Mouse (Mus musculus) embryonic facial prominence, embryonic 14.5 days (tissue): ENCODE results near the gene Smoc2. TPM values are rescaled to one million over a fixed set of nuclear protein-coding genes. Genes with fewer than 3 reads are reported as not detected.

Experiments
- ATAC-seq: fragments of 200-750 bp; cut with Nextera tagmentation; 2 replicates; pipeline ENCODE4 v1.8.0; 2017; ENCODE audit warnings: low read depth, moderate number of reproducible peaks, moderate TSS enrichment
- DNase-seq: peaks from one replicate; pipeline ENCODE4 v3.0.0-alpha.2; 2015; ENCODE audit warnings: low spot score
- H3K27ac ChIP-seq: fragments of 300-500 bp; sonication (generic); replicated peaks from 2 replicates; pipeline ENCODE4 v1.5.1; 2014; ENCODE audit warnings: low read depth, mild to moderate bottlenecking, low read length, moderate library complexity
- H3K27me3 ChIP-seq: fragments of 300-500 bp; sonication (generic); replicated peaks from 2 replicates; pipeline ENCODE4 v1.6.1; 2014; ENCODE audit warnings: low read length; ENCODE audit not compliant: control insufficient read depth, insufficient read depth
- H3K36me3 ChIP-seq: fragments of 300-500 bp; sonication (generic); 2 replicates; pipeline ENCODE4 v1.6.1; 2014; ENCODE audit warnings: low read length, mixed read lengths; ENCODE audit not compliant: control insufficient read depth, insufficient read depth
- H3K4me1 ChIP-seq: fragments of 300-500 bp; sonication (generic); 2 replicates; pipeline ENCODE4 v1.6.1; 2014; ENCODE audit warnings: antibody characterized with exemption, low read length; ENCODE audit not compliant: control insufficient read depth, insufficient read depth
- H3K4me2 ChIP-seq: fragments of 300-500 bp; sonication (generic); 2 replicates; pipeline ENCODE4 v1.6.1; 2014; ENCODE audit warnings: low read depth, mild to moderate bottlenecking, low read length, moderate library complexity, mixed read lengths
- H3K4me3 ChIP-seq: fragments of 300-500 bp; sonication (generic); 2 replicates; pipeline ENCODE4 v1.5.1; 2014; ENCODE audit warnings: low read depth, mild to moderate bottlenecking, low read length
- H3K9ac ChIP-seq: fragments of 300-500 bp; sonication (generic); 2 replicates; pipeline ENCODE4 v1.6.1; 2014; ENCODE audit warnings: low read depth, mild to moderate bottlenecking, low read length, moderate library complexity, mixed read lengths
- H3K9me3 ChIP-seq: fragments of 300-500 bp; sonication (generic); 2 replicates; pipeline ENCODE4 v1.6.1; 2016; ENCODE audit warnings: low read length; ENCODE audit not compliant: control insufficient read depth
- WGBS: fragments of 180-500 bp; shearing (Covaris S2); extraction: QIAGEN DNeasy Blood & Tissue Kit; methylation state at CpG from one replicate; pipeline ENCODE4 v1.1.7; 2014; 5-methylcytosine and 5-hydroxymethylcytosine counted together
- polyA plus RNA-seq: library from polyadenylated mRNA; unstranded; fragments of >200 nt; fragmentation: Nextera tagmentation; extraction: Ambion mirVana; gene quantifications from 2 replicates; pipeline ENCODE4 v1.2.1, GENCODE M21; 2014

Smoc2 gene
- polyA plus RNA-seq, 1 experiment from 2014 or later: 207 TPM

GRCm38 (mm10) chr17:14378692-14379446, 99.6 kb downstream of the Smoc2 start:
- Histone ChIP-seq H3K27ac (no peak overlapping the region), H3K4me1 (0 out of 2 replicates have a peak, but pooled peaks cover 10% of the 10 kb centered on the region), H3K4me2 (no peak overlapping the region), H3K27me3 (no peaks in the 10 kb centered on the region), H3K4me3 (no peak overlapping the region), H3K36me3 (no peaks in the 10 kb centered on the region), H3K9ac (no peak overlapping the region), H3K9me3 (no peaks in the 10 kb centered on the region)
- peak; percentile 73 for ATAC-seq
- WGBS: 34% methylated on average over 17 of the region's 17 CpGs
- peak; percentile 73 for DNase-seq

GRCm38 (mm10) chr17:14379518-14379917, 100.2 kb downstream of the Smoc2 start:
- H3K9me3 ChIP-seq: no peaks in the 10 kb centered on the region
- H3K9ac ChIP-seq: no peak overlapping the region
- H3K4me2 ChIP-seq: no peak overlapping the region
- H3K36me3 ChIP-seq: no peaks in the 10 kb centered on the region
- no peak for ATAC-seq
- WGBS: 62% methylated on average over 2 of the region's 2 CpGs
- H3K27me3 ChIP-seq: no peaks in the 10 kb centered on the region
- 0 out of 2 replicates have a peak, but pooled peaks cover 10% of the 10 kb centered on the region for H3K4me1 ChIP-seq
- no peak overlapping the region for H3K4me3 ChIP-seq
- no peak for DNase-seq
- no peak overlapping the region for H3K27ac ChIP-seq

GRCm38 (mm10) chr17:14379966-14380365, 100.7 kb downstream of the Smoc2 start:
- no peak overlapping the region for H3K9ac ChIP-seq
- no peaks in the 10 kb centered on the region for H3K9me3 ChIP-seq
- DNase-seq (no peak), ATAC-seq (no peak)
- 0 out of 2 replicates have a peak, but pooled peaks cover 10% of the 10 kb centered on the region for H3K4me1 ChIP-seq
- no peak overlapping the region for H3K4me3 ChIP-seq
- H3K27me3 ChIP-seq: no peaks in the 10 kb centered on the region
- whole genome bisulfite sequencing: 72% methylated on average over 3 of the region's 3 CpGs
- H3K27ac ChIP-seq: no peak overlapping the region
- H3K36me3 ChIP-seq: no peaks in the 10 kb centered on the region
- H3K4me2 ChIP-seq: no peak overlapping the region

- Histone ChIP-seq H3K4me1 (0 out of 2 replicates have a peak, but pooled peaks cover 10% of the 10 kb centered on the region), H3K4me2 (no peak overlapping the region), H3K27me3 (no peaks in the 10 kb centered on the region), H3K9me3 (no peaks in the 10 kb centered on the region), H3K27ac (no peak overlapping the region), H3K36me3 (no peaks in the 10 kb centered on the region), H3K9ac (no peak overlapping the region), H3K4me3 (no peak overlapping the region)
- WGBS: 72% methylated on average over 12 of the region's 12 CpGs
- no peak for ATAC-seq
- no peak for DNase-seq
Measured at GRCm38 (mm10) chr17:14380526-14380925, 101.2 kb downstream of the Smoc2 start.

GRCm38 (mm10) chr17:14381482-14381881, 102.2 kb downstream of the Smoc2 start:
- DNase-seq (no peak), ATAC-seq (0 out of 2 replicates have a peak, but pooled peaks have one; percentile 7)
- no peak overlapping the region for H3K27ac ChIP-seq
- 44% methylated on average over 7 of the region's 7 CpGs for WGBS
- no peak overlapping the region for H3K4me2 ChIP-seq
- H3K4me1 ChIP-seq: 0 out of 2 replicates have a peak, but pooled peaks cover 10% of the 10 kb centered on the region
- no peaks in the 10 kb centered on the region for H3K36me3 ChIP-seq
- no peaks in the 10 kb centered on the region for H3K27me3 ChIP-seq
- H3K9ac ChIP-seq: no peak overlapping the region
- no peaks in the 10 kb centered on the region for H3K9me3 ChIP-seq
- H3K4me3 ChIP-seq: no peak overlapping the region

- 83% methylated on average over 4 of the region's 4 CpGs for WGBS
- ATAC-seq (no peak), DNase-seq (no peak)
- H3K9me3 ChIP-seq: no peaks in the 10 kb centered on the region
- H3K4me1 ChIP-seq: 0 out of 2 replicates have a peak, but pooled peaks cover 4% of the 10 kb centered on the region
- no peaks in the 10 kb centered on the region for H3K27me3 ChIP-seq
- H3K36me3 ChIP-seq: no peaks in the 10 kb centered on the region
- no peak overlapping the region for H3K4me3 ChIP-seq
- H3K4me2 ChIP-seq: no peak overlapping the region
- no peak overlapping the region for H3K9ac ChIP-seq
- no peak overlapping the region for H3K27ac ChIP-seq
Measured at GRCm38 (mm10) chr17:14383981-14384380, 104.7 kb downstream of the Smoc2 start.

- Histone ChIP-seq H3K4me1 (0 out of 2 replicates have a peak, but pooled peaks cover 4% of the 10 kb centered on the region), H3K36me3 (no peaks in the 10 kb centered on the region), H3K4me3 (no peak overlapping the region), H3K27me3 (no peaks in the 10 kb centered on the region), H3K9ac (no peak overlapping the region), H3K4me2 (no peak overlapping the region), H3K9me3 (no peaks in the 10 kb centered on the region), H3K27ac (no peak overlapping the region)
- ATAC-seq: no peak
- 77% methylated on average over 6 of the region's 6 CpGs for WGBS
- peak; percentile 59 for DNase-seq
Measured at GRCm38 (mm10) chr17:14384980-14385379, 105.7 kb downstream of the Smoc2 start.

GRCm38 (mm10) chr17:14387261-14387660, 108.0 kb downstream of the Smoc2 start:
- ATAC-seq: 0 out of 2 replicates have a peak, but pooled peaks have one; percentile 18
- WGBS: 51% methylated on average over 6 of the region's 6 CpGs
- H3K9me3 ChIP-seq: no peaks in the 10 kb centered on the region
- H3K4me2 ChIP-seq: no peak overlapping the region
- no peaks in the 10 kb centered on the region for H3K36me3 ChIP-seq
- no peaks in the 10 kb centered on the region for H3K4me1 ChIP-seq
- no peaks in the 10 kb centered on the region for H3K27me3 ChIP-seq
- 0 out of 2 replicates have a peak overlapping the region, but pooled peaks have one; percentile 49 for H3K27ac ChIP-seq
- DNase-seq: peak; percentile 53
- H3K4me3 ChIP-seq: no peak overlapping the region
- no peak overlapping the region for H3K9ac ChIP-seq

GRCm38 (mm10) chr17:14392443-14392842, 113.1 kb downstream of the Smoc2 start:
- H3K27me3 ChIP-seq: no peaks in the 10 kb centered on the region
- H3K27ac ChIP-seq: no peak overlapping the region
- H3K9me3 ChIP-seq: no peaks in the 10 kb centered on the region
- H3K4me3 ChIP-seq: no peak overlapping the region
- DNase-seq (no peak), ATAC-seq (no peak)
- H3K9ac ChIP-seq: no peak overlapping the region
- H3K36me3 ChIP-seq: no peaks in the 10 kb centered on the region
- H3K4me1 ChIP-seq: peaks cover 7% of the 10 kb centered on the region
- 65% methylated on average over 2 of the region's 2 CpGs for WGBS
- no peak overlapping the region for H3K4me2 ChIP-seq
